ENCODE assay signal across 7 mouse cellular contexts in genomic region chr6:115544442-115544970, GRCm38 (mm10). TPM values are rescaled to one million over a fixed set of nuclear protein-coding genes. Genes with fewer than 3 reads are reported as not detected.
DNase-seq lines count a peak whose midpoint lies in the region; ATAC-seq and TF ChIP-seq lines count a peak whose summit lies in the region.

Tsen2 (plus strand) TSS chr6:115544664.

- under 1% methylated on average over 38 of the region's 38 CpGs for WGBS in embryonic facial prominence, embryonic 12.5 days
- under 1% methylated on average over 38 of the region's 38 CpGs for WGBS in kidney, adult 2 months
- under 1% methylated on average over 38 of the region's 38 CpGs for WGBS in limb, embryonic 12.5 days
- under 1% methylated on average over 38 of the region's 38 CpGs for WGBS in midbrain, embryonic 15.5 days
- under 1% methylated on average over 38 of the region's 38 CpGs for WGBS in spleen, adult 2 months

- no peak for TF ChIP-seq CTCF in kidney, adult 2 months (conservative IDR thresholded peaks at IDR 0.05; ENCODE audit: insufficient read depth, insufficient read length, low read depth, low read length)
- no peak for TF ChIP-seq CTCF in spleen, adult 2 months (IDR thresholded peaks at IDR 0.05; ENCODE audit: extremely low read depth, insufficient read depth, insufficient read length, insufficient replicate concordance)

- peak within 1 kb of the TSS; percentile 73 for H3K4me2 ChIP-seq in embryonic facial prominence, embryonic 12.5 days (replicated peaks)
- H3K4me2 ChIP-seq in limb, embryonic 12.5 days, result peak within 1 kb of the TSS; percentile 76
- H3K4me2 ChIP-seq in midbrain, embryonic 15.5 days, result peak within 1 kb of the TSS; percentile 57

- peak; percentile 6 for TF ChIP-seq POLR2A in kidney, adult 2 months (IDR thresholded peaks at IDR 0.05; ENCODE audit: low read depth, low read length)
- TF ChIP-seq POLR2A in spleen, adult 2 months (IDR thresholded peaks at IDR 0.05; ENCODE audit: low read depth, low read length), result 0 out of 2 replicates have a peak, but pooled peaks have one; percentile 10

- peak within 1 kb of the TSS; percentile 78 for H3K9ac ChIP-seq in embryonic facial prominence, embryonic 12.5 days
- peak within 1 kb of the TSS; percentile 81 for H3K9ac ChIP-seq in limb, embryonic 12.5 days (replicated peaks)
- peak within 1 kb of the TSS; percentile 66 for H3K9ac ChIP-seq in midbrain, embryonic 15.5 days

- peak; percentile 97 for DNase-seq in adrenal gland, postnatal 25 days
- peak; percentile 96 to 99 for DNase-seq in heart, adult 18-20 months
- DNase-seq in kidney, adult 2 months, result peak; percentile 98
- DNase-seq in spleen, adult 2 months (ENCODE audit: low read depth in 1 of 2, low spot score in 2 of 2), result peak; percentile 86 to 95

- H3K4me1 ChIP-seq in embryonic facial prominence, embryonic 12.5 days, result no peaks in the 10 kb centered on the region; the same call in 1 of the 2 replicates
- H3K4me1 ChIP-seq in kidney, adult 2 months (ENCODE audit: control insufficient read depth, insufficient read depth, low read length), result no peaks in the 10 kb centered on the region; the same call in 1 of the 2 replicates
- peaks cover 8% of the 10 kb centered on the region; the same call in 1 of the 2 replicates for H3K4me1 ChIP-seq in limb, embryonic 12.5 days (replicated peaks)
- peaks cover 12% of the 10 kb centered on the region for H3K4me1 ChIP-seq in midbrain, embryonic 15.5 days
- no peaks in the 10 kb centered on the region for H3K4me1 ChIP-seq in spleen, adult 2 months (ENCODE audit: control insufficient read depth, insufficient read depth, insufficient read length)

- peak within 1 kb of the TSS; percentile 78 for H3K4me3 ChIP-seq in embryonic facial prominence, embryonic 12.5 days
- peak within 1 kb of the TSS; percentile 72 for H3K4me3 ChIP-seq in kidney, adult 2 months (ENCODE audit: insufficient read depth, low read depth, low read length)
- H3K4me3 ChIP-seq in limb, embryonic 12.5 days (replicated peaks), result peak within 1 kb of the TSS; percentile 71
- peak within 1 kb of the TSS; percentile 57 for H3K4me3 ChIP-seq in midbrain, embryonic 15.5 days
- peak within 1 kb of the TSS; percentile 68 for H3K4me3 ChIP-seq in spleen, adult 2 months (ENCODE audit: extremely low read depth, insufficient read depth, insufficient read length)

- peak within 1 kb of the TSS; percentile 75 for H3K27ac ChIP-seq in embryonic facial prominence, embryonic 12.5 days
- H3K27ac ChIP-seq in kidney, adult 2 months (ENCODE audit: insufficient read depth, low read depth, low read length), result no peak within 1 kb of the TSS; the same call in 1 of the 2 replicates
- H3K27ac ChIP-seq in limb, embryonic 12.5 days, result peak within 1 kb of the TSS; percentile 82
- H3K27ac ChIP-seq in midbrain, embryonic 15.5 days, result peak within 1 kb of the TSS; percentile 85
- H3K27ac ChIP-seq in spleen, adult 2 months (ENCODE audit: insufficient read depth, low read length), result no peak within 1 kb of the TSS

- ATAC-seq in embryonic facial prominence, embryonic 12.5 days (ENCODE audit: insufficient number of reproducible peaks, insufficient read depth, low FRiP score, low TSS enrichment), result peak; percentile 91
- peak; percentile 94 for ATAC-seq in limb, embryonic 12.5 days (ENCODE audit: insufficient number of reproducible peaks, insufficient read depth, low FRiP score, low TSS enrichment, low read depth)
- ATAC-seq in midbrain, embryonic 15.5 days (replicated peaks), result peak; percentile 96

- peaks cover 16% of the 10 kb centered on the region for H3K36me3 ChIP-seq in embryonic facial prominence, embryonic 12.5 days
- no peaks in the 10 kb centered on the region for H3K36me3 ChIP-seq in kidney, adult 2 months (ENCODE audit: control insufficient read depth, insufficient read depth, low read length)
- H3K36me3 ChIP-seq in limb, embryonic 12.5 days, result peaks cover 19% of the 10 kb centered on the region
- H3K36me3 ChIP-seq in midbrain, embryonic 15.5 days (replicated peaks), result peaks cover 4% of the 10 kb centered on the region
- H3K36me3 ChIP-seq in spleen, adult 2 months (ENCODE audit: control insufficient read depth, insufficient read depth, low read length), result peaks cover 4% of the 10 kb centered on the region

- no peaks in the 10 kb centered on the region for H3K9me3 ChIP-seq in embryonic facial prominence, embryonic 12.5 days
- no peaks in the 10 kb centered on the region for H3K9me3 ChIP-seq in limb, embryonic 12.5 days
- no peaks in the 10 kb centered on the region for H3K9me3 ChIP-seq in midbrain, embryonic 15.5 days

- H3K27me3 ChIP-seq in embryonic facial prominence, embryonic 12.5 days, result no peaks in the 10 kb centered on the region
- no peaks in the 10 kb centered on the region for H3K27me3 ChIP-seq in kidney, adult 2 months (replicated peaks; ENCODE audit: control insufficient read depth, insufficient read depth, low read length)
- no peaks in the 10 kb centered on the region for H3K27me3 ChIP-seq in limb, embryonic 12.5 days
- no peaks in the 10 kb centered on the region for H3K27me3 ChIP-seq in midbrain, embryonic 15.5 days (replicated peaks)
- H3K27me3 ChIP-seq in spleen, adult 2 months (ENCODE audit: control insufficient read depth, insufficient read depth, low read length), result no peaks in the 10 kb centered on the region

RNA-seq across cellular contexts. Expression of gene Tsen2, which starts in this region (rescaled TPM):
- total RNA-seq in adrenal gland, postnatal 25 days (2021), result 10.3 and 11.6 TPM in 2 replicates
- 31.0 and 31.2 TPM in 2 replicates for polyA plus RNA-seq in embryonic facial prominence, embryonic 12.5 days (2016; fragmentation: Nextera tagmentation; extraction: Ambion mirVana)
- total RNA-seq in heart, adult 18-20 months (2021), result 1 to 10 TPM; 6.0 to 7.4 TPM
- 4.2 and 4.8 TPM in 2 replicates for polyA plus RNA-seq in kidney, adult 2 months (2012; rRNA removed)
- polyA plus RNA-seq in limb, embryonic 12.5 days (2016; fragmentation: Nextera tagmentation; extraction: Ambion mirVana), result 27.6 and 30.2 TPM in 2 replicates
- 34.6 and 35.5 TPM in 2 replicates for polyA plus RNA-seq in midbrain, embryonic 15.5 days (2015; fragmentation: Nextera tagmentation; extraction: Ambion mirVana)
- polyA plus RNA-seq in spleen, adult 2 months (2012; rRNA removed), result 1.4 and 1.8 TPM in 2 replicates

Comparison
In these comparisons a context has a peak if more than half of its experiments do, and no peak if none do; other contexts are left out.
1. H3K27ac ChIP-seq: peak in embryonic facial prominence, embryonic 12.5 days (single experiment), limb, embryonic 12.5 days (single experiment) and midbrain, embryonic 15.5 days (single experiment); none in kidney, adult 2 months (single experiment) and spleen, adult 2 months (single experiment).
2. Peak in every context shown above with its lines, with median percentiles within 50 percentile points of each other: DNase-seq, ATAC-seq, H3K4me2 ChIP-seq, H3K4me3 ChIP-seq and H3K9ac ChIP-seq.